Mouse (Mus musculus) neutrophil, adult 5-6 weeks (primary cell): ENCODE measurements around the gene Glg1. TPM values are rescaled to one million over a fixed set of nuclear protein-coding genes. Genes with fewer than 3 reads are reported as not detected.
"Not testable (repeated sequence)": the region's sequence is repeated elsewhere in the genome, so short reads cannot be mapped to it uniquely, and the experiment has no call there.

Experiments used
- ATAC-seq: fragments of 151-379, 151-347 bp; 2 replicates; pipeline ENCODE4 v1.8.0; 2017; ENCODE audit warnings: mild to moderate bottlenecking, moderate TSS enrichment; ENCODE audit not compliant: insufficient number of reproducible peaks, poor library complexity, low FRiP score, severe bottlenecking; ENCODE audit errors: extremely low read depth
- total RNA-seq: library from RNA; stranded (forward); fragments of 200-1000 nt; gene quantifications from 2 replicates; pipeline ENCODE4 v1.2.3, GENCODE M21; 2017

The Glg1 gene
- total RNA-seq, 1 experiment from 2014 or later = 67.6 TPM

GRCm38 (mm10) chr8:111258010-111258630 lies 896 bp downstream of the Glg1 start:
- ATAC-seq = no peak

- ATAC-seq = no peak
Observed at GRCm38 (mm10) chr8:111252487-111253112, 6.4 kb downstream of the Glg1 start.

DNA sequence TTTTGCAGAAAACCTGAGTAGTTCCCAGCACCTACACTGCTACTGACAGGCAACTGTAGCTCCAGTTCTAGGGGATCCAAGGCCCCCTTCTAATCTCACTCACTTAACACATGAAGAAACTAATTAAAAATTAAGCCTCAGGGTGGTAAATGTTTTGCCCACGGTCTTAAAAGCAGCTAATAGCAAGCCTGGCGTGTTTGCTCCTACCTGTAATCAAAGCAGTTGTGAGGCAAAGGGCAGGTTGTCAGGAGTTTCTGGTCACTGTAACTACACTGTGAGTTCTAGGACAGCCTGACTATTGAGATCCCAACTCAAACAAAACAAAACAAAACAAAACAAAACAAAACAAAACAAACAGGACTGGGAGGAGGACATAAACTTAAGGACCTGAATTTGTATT lies 8.9 kb downstream of the Glg1 start:
- ATAC-seq = no peak

- ATAC-seq = no peak
Observed at GRCm38 (mm10) chr8:111248136-111248535, 10.9 kb downstream of the Glg1 start.

DNA sequence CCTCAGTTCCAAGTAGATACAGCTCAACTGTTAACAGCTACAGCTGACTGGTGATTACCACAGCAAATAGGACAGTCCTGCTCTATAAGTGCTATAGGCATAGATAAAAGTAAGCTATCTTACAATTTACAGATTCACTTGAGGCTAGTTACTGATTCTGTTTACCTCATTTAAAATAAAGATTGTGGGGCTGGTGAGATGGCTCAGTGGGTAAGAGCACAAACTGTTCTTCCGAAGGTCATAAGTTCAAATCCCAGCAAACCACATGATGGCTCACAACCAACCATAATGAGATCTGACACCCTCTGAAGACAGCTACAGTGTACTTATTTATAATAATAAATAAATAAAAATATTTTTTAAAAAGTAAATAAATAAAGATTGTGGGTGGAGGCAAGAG lies 12.2 kb downstream of the Glg1 start:
- ATAC-seq = not testable (repeated sequence)

DNA sequence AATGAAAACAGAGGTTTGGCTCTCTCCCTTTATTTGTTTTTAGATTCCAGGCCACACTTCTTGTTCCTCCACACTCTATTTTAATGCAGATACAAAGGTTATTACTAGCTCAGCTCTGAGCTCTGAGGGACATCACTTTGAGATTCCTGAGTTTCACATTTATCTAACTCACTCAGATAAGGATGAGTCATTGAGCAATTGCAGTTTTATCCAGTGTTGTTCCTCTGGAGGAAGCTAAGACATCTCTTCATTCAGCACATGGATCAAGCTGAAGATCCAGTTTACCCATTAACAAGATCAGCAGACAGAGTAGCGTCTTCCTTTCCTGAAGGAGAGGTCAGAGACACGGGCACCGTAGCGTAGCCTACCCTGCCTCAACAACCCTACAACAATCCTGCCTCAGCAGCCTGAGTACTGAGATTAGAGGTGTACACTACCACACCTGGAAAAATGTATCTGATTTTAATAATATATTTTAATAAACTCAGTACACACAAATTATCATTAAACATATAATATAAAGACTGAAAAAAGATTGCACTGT lies 12.7 kb downstream of the Glg1 start:
- ATAC-seq = no peak

DNA sequence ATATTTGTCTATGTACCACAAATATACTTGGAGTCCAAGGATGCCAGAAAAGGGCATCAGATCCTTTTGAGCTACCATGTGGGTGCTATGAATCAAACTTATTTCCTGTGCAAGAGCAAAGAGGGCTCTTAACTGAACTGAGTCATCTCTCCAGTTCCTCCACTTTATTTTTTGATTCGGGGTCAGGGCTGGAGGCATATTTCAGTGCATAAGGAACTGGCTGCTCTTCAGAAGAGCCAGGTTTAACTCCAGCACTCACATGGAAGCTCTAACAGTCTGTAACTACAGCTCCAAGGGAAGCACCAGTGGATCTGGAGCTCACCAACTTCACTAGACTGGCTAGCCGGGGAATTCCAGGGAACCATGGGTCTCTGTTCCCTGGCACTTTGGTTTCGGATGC lies 21.7 kb downstream of the Glg1 start:
- no peak for ATAC-seq

DNA sequence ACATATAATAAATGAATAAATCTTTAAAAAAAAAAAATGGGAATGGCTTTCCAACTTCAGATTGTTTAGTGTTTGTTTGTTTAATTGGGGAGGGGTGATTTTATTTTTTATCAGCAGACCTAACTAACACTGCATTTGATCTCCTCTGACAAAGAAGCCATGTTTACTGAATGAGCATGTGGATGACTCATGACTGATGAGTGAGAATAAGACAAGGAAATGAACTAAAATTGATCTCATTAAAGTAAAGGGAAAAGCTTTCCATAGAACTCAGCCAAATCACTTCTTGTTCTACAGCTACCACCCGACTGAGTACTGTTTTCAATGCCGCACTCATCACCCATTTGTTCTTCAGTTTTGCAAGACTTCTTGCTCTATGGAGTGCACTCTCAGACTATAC lies 25.3 kb downstream of the Glg1 start:
- no peak for ATAC-seq

DNA sequence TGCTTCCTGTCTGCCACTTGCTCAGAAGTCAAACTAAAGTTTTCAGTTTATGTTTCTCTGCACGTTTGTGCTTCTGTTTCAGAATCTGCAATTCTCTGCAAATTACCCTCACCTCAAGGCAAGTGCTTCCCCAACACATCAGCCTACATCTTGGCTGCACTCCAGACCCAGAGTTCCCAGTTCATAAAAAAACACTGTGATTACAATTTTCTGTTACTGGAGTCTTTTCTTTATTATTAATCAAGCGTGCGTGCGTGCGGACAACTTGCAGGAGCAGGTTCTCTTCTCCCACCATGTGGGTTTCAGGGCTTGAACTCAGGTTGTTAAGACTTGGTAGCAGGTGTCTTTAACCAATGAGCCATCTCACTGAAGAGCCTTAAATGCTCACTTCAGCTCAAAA lies 34.9 kb downstream of the Glg1 start:
- no peak for ATAC-seq

DNA sequence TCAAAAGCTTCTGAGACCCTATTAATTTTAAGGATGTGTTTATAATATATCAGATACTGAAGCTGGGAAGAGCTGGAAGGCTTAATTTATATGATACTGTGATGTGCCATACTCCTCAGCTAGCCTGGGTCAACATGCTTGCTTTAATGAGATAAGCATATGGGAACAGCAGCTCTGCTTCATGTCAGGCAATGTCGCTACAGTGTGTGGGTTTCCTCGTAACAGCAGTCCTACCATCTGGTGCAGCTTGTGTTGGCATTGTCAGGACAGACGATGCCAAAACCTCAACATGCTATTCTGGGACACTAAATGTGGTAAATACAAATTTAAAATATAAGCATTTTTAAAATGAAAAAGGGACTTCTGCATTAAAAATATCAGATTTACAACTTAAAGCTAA lies 40.9 kb downstream of the Glg1 start:
- no peak for ATAC-seq

- no peak for ATAC-seq
Observed at GRCm38 (mm10) chr8:111213406-111213805, 45.6 kb downstream of the Glg1 start.

DNA sequence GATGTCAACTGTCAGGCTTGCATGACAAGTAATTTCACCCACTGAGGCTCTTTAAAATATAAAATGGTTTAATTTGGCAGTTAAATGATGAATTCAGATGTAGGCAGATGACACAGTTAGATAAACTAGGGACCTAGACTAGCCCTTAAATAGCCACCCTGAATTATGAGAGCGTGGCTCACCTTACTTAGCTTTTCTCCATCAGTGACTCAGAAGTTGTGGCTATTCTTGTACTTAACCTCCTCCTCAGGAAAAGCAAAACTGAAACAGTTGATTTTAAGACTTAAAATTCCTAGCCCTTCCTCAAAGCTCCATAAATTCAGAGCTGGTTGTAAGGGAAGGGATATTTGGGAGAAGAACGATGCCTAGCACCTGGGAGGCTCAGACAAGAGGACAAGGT lies 47.8 kb downstream of the Glg1 start:
- no peak for ATAC-seq

GRCm38 (mm10) chr8:111209874-111210273 lies 49.1 kb downstream of the Glg1 start:
- ATAC-seq = no peak

GRCm38 (mm10) chr8:111206321-111206720 lies 52.7 kb downstream of the Glg1 start:
- ATAC-seq = no peak

DNA sequence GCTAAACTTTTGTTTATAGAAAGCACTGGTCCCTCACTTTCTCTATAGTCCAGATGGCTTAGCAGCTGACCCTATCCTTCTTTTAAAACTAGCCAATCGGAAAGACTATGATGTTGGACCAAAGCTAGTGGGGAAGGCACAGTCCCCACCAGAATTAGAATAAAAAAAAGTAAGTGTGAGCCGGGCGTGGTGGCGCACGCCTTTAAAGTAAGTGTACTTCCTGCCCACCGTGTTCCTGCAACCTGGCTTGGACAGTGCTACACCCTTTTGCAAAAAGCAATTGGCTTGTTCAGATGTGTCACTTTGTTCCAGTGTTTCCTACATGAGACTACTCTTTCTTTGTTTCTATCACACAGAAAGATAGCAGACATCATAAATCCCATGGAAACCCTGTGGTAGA lies 54.0 kb downstream of the Glg1 start:
- no peak for ATAC-seq

DNA sequence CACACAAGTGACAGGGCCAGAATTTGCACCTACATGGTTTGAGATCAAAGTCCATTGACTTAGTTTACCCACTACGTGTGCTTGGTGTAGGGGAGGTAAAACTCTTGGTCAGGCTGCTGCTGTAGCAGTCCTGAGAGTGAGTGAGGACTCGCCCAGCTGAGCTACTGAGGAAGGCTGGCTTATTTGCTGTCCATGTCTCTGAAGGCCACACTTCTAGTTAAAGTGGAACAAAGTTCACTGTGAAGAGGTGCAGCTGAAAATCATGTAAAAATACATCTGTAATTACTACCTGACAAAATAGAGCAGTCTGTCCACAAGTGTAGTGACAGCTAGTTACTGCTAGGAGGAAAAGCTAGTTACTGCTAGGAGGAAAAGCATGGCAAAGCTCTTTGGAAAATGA lies 55.7 kb downstream of the Glg1 start:
- ATAC-seq = no peak

DNA sequence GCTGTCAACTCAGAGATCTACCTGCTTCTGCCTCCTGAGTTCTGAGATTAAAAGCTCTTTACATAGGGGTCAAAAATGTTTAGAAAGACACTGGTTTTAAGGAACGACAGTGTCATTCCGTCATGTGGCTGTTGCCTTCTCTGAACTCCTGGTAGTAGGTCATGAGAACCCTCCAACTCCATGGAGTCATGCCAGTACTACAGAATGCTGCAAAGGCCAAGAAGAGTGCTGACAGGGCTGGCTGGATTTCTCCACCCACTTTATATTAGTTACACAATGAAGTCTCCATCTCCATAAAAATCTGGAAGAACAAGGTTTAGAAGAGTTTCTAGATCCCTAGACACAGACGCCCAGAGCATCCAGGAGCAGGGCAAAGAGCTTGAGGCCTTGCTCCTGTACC lies 61.0 kb downstream of the Glg1 start:
- ATAC-seq = no peak

GRCm38 (mm10) chr8:111196181-111196580 lies 62.8 kb downstream of the Glg1 start:
- no peak for ATAC-seq

DNA sequence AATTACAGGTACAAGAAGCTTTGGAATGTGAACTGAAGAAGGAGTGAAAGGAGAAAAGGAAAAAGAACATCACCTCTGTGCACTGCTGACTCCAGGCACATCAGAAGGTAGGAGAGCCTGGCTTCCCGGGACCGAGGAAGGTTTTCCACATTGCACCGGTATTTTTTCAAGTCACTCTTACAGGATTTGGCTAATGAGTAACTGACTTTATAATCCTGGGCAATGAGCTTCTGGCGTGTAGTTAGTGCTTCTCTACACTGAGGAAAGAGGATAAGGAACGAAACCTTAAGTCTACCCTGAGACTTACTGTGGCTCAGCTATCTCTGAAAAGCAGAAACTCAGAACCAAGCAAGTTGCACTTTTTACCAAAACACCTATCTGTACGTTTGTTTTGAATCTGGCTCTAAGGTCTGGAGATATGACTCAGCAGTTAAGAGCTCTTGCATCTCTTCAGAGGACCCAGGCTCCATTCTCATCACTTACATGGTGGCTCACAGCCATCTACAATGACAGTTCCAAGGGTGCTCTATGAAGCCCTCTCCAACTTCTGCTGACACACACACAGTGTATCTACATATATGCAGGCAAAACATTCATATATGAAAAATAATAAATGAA lies 70.3 kb downstream of the Glg1 start:
- no peak for ATAC-seq

DNA sequence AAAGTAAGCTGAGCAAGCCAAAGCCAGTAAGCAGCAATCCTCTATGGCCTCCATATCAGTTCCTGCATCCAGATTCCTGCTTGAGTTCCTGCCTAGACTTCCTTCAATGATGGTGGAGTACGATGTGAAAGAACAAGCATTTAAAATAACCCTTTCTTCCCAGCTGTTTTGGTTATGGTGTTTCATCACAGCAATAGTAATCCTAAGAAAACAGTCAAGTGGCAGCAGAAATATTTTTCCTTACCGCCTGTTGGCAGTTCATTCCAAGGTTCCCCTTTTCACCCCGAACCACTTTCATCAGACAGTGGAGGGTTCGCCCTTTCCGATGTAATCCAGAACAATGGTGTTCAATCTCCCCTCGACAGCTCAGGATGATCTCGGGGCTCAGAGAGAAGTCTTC lies 71.5 kb downstream of the Glg1 start:
- no peak for ATAC-seq
